Mouse (Mus musculus): ENCODE measurements at regions not wholly inside any gene's neighbourhood (a gene's known extent, or its start where the extent isn't known, plus 50 kb on each side); places are given as distances from the start of the nearest gene placed in this dataset.

- no peak for DNase-seq (ENCODE audit: low spot score in 2 of 2)
Observed at GRCm38 (mm10) chr8:87417466-87417865, 54.9 kb downstream of the Cbln1 start.

- no peak for DNase-seq (ENCODE audit: low spot score in 2 of 2)
Observed at GRCm38 (mm10) chr8:87415051-87415630, 57.3 kb downstream of the Cbln1 start.

GRCm38 (mm10) chr8:87389016-87389415 is 83.4 kb downstream of the Cbln1 start:
- DNase-seq (ENCODE audit: low spot score in 2 of 2), result no peak

GRCm38 (mm10) chr8:87383527-87384206 is 88.7 kb downstream of the Cbln1 start:
- no peak for DNase-seq (ENCODE audit: low spot score in 2 of 2)

- DNase-seq (ENCODE audit: low spot score in 2 of 2), result no peak
Observed at GRCm38 (mm10) chr8:87382311-87382710, 90.1 kb downstream of the Cbln1 start.

- DNase-seq (ENCODE audit: low spot score in 2 of 2), result no peak
Observed at GRCm38 (mm10) chr8:87380791-87381190, 91.6 kb downstream of the Cbln1 start.

GRCm38 (mm10) chr8:87379296-87379695 is 93.1 kb downstream of the Cbln1 start:
- DNase-seq (ENCODE audit: low spot score in 2 of 2), result no peak

- no peak for DNase-seq (ENCODE audit: low spot score in 2 of 2)
Observed at GRCm38 (mm10) chr8:87374044-87374443, 98.4 kb downstream of the Cbln1 start.

GRCm38 (mm10) chr8:87373535-87373934 is 98.9 kb downstream of the Cbln1 start:
- DNase-seq (ENCODE audit: low spot score in 2 of 2), result no peak

- no peak for DNase-seq (ENCODE audit: low spot score in 2 of 2)
Observed at GRCm38 (mm10) chr8:87372061-87372460, 100.3 kb downstream of the Cbln1 start.

GRCm38 (mm10) chr8:87370194-87370593 is 102.2 kb downstream of the Cbln1 start:
- DNase-seq (ENCODE audit: low spot score in 2 of 2), result no peak

- no peak for DNase-seq (ENCODE audit: low spot score in 2 of 2)
Observed at GRCm38 (mm10) chr8:87350471-87350870, 121.9 kb downstream of the Cbln1 start.

GRCm38 (mm10) chr8:87349781-87350181 is 122.6 kb downstream of the Cbln1 start:
- no peak for DNase-seq (ENCODE audit: low spot score in 2 of 2)

GRCm38 (mm10) chr8:87329371-87329770 is 143.0 kb downstream of the Cbln1 start:
- no peak for DNase-seq (ENCODE audit: low spot score in 2 of 2)

- DNase-seq (ENCODE audit: low spot score in 2 of 2), result no peak
Observed at GRCm38 (mm10) chr8:87314570-87314969, 157.8 kb downstream of the Cbln1 start.

GRCm38 (mm10) chr8:87311282-87311681 is 161.1 kb downstream of the Cbln1 start:
- no peak for DNase-seq (ENCODE audit: low spot score in 2 of 2)

GRCm38 (mm10) chr8:87308311-87308710 is 164.1 kb downstream of the Cbln1 start:
- DNase-seq (ENCODE audit: low spot score in 2 of 2), result no peak

GRCm38 (mm10) chr8:87305001-87305400 is 167.4 kb downstream of the Cbln1 start:
- no peak for DNase-seq (ENCODE audit: low spot score in 2 of 2)

- DNase-seq (ENCODE audit: low spot score in 2 of 2), result no peak
Observed at GRCm38 (mm10) chr8:87303522-87303921, 168.9 kb downstream of the Cbln1 start.

- no peak for DNase-seq (ENCODE audit: low spot score in 2 of 2)
Observed at GRCm38 (mm10) chr8:87297761-87298160, 174.6 kb downstream of the Cbln1 start.

GRCm38 (mm10) chr8:87297331-87297730 is 175.1 kb downstream of the Cbln1 start:
- no peak for DNase-seq (ENCODE audit: low spot score in 2 of 2)

GRCm38 (mm10) chr8:87286059-87286458 is 186.3 kb downstream of the Cbln1 start:
- no peak for DNase-seq (ENCODE audit: low spot score in 2 of 2)

GRCm38 (mm10) chr8:87284356-87284755 is 188.1 kb downstream of the Cbln1 start:
- no peak for DNase-seq (ENCODE audit: low spot score in 2 of 2)

- DNase-seq (ENCODE audit: low spot score in 2 of 2), result no peak
Observed at GRCm38 (mm10) chr8:87282511-87282910, 189.9 kb downstream of the Cbln1 start.

Data from frontal cortex, postnatal 14 days (tissue).